Mouse (Mus musculus) lung, adult 2 months (tissue): ENCODE measurements around the gene Gm21818.
"Not testable (repeated sequence)": the region's sequence is repeated elsewhere in the genome, so short reads cannot be mapped to it uniquely, and the experiment has no call there.

Experiments used
- CTCF ChIP-seq: fragments of 200-500 bp; IDR thresholded peaks from 2 replicates; pipeline ENCODE4 v1.5.1; 2011; ENCODE audit warnings: mild to moderate bottlenecking, low read length, control low read depth; ENCODE audit not compliant: insufficient read depth
- POLR2A ChIP-seq: fragments of 200-500 bp; IDR thresholded peaks from 2 replicates; pipeline ENCODE4 v1.6.1; 2011; ENCODE audit warnings: low read depth, mild to moderate bottlenecking, control low read depth, low read length, borderline replicate concordance; ENCODE audit errors: extremely low read depth

- TF ChIP-seq CTCF, POLR2A: not testable (repeated sequence)
Observed at GRCm38 (mm10) chr13:120196189-120196821, 24.1 kb downstream of the Gm21818 start.
